Mouse (Mus musculus) ES-E14 (cell line): ENCODE results near the gene Cox10. TPM values are rescaled to one million over a fixed set of nuclear protein-coding genes. Genes with fewer than 3 reads are reported as not detected.
"Not testable (repeated sequence)": the region's sequence is repeated elsewhere in the genome, so short reads cannot be mapped to it uniquely, and the experiment has no call there.

ENCODE experiments used
- DNase-seq: peaks from one replicate; pipeline ENCODE4 v3.0.0-alpha.2; 2013; ENCODE audit warnings: low read depth, low spot score
- H3K27ac ChIP-seq: 2 replicates; pipeline ENCODE4 v1.5.1; 2012; ENCODE audit warnings: low read depth, mild to moderate bottlenecking, low read length, moderate library complexity, mixed read lengths; ENCODE audit not compliant: poor library complexity, insufficient read depth, severe bottlenecking
- H3K36me3 ChIP-seq: 2 replicates; pipeline ENCODE4 v1.6.1; 2012; ENCODE audit warnings: mild to moderate bottlenecking, low read length, moderate library complexity, mixed read lengths; ENCODE audit not compliant: control insufficient read depth, poor library complexity, insufficient read depth, severe bottlenecking
- H3K4me1 ChIP-seq, 2 experiments: fragments of 150-350 bp in 1 of 2; sonication (generic) in 1 of 2; 2 replicates each; pipeline ENCODE4 v1.6.1; 2012; ENCODE audit warnings: low read length in 2 of 2, mild to moderate bottlenecking in 1 of 2, mixed read lengths in 1 of 2; ENCODE audit not compliant: control insufficient read depth in 2 of 2, insufficient read depth in 2 of 2, poor library complexity in 1 of 2
- H3K4me3 ChIP-seq, 2 experiments: fragments of 150-350 bp in 1 of 2; sonication (generic) in 1 of 2; 2 replicates each; pipeline ENCODE4 v1.5.1; 2012; ENCODE audit warnings: low read length in 2 of 2, low read depth in 1 of 2, mild to moderate bottlenecking in 1 of 2, mixed read lengths in 1 of 2; ENCODE audit not compliant: insufficient read depth in 1 of 2, poor library complexity in 1 of 2, severe bottlenecking in 1 of 2
- H3K9ac ChIP-seq: 2 replicates; pipeline ENCODE4 v1.6.1; 2012; ENCODE audit warnings: low read depth, mild to moderate bottlenecking, low read length, mixed read lengths; ENCODE audit not compliant: poor library complexity, insufficient read depth, severe bottlenecking
- H3K9me3 ChIP-seq: fragments of 150-350 bp; sonication (generic); 2 replicates; pipeline ENCODE4 v1.6.1; 2012; ENCODE audit warnings: low read depth, mild to moderate bottlenecking, low read length; ENCODE audit not compliant: control insufficient read depth, insufficient read depth
- CHD2 ChIP-seq: IDR thresholded peaks from 2 replicates; pipeline ENCODE4 v1.6.1; 2014; ENCODE audit warnings: mild to moderate bottlenecking, low read depth, low read length, inconsistent platforms
- HCFC1 ChIP-seq: IDR thresholded peaks from 2 replicates; pipeline ENCODE4 v1.6.1; 2012; ENCODE audit warnings: low read length, inconsistent platforms, borderline replicate concordance; ENCODE audit not compliant: insufficient read depth
- MAFK ChIP-seq: IDR thresholded peaks from 2 replicates; pipeline ENCODE4 v1.6.1; 2014; ENCODE audit warnings: mild to moderate bottlenecking, low read depth, low read length, inconsistent platforms; ENCODE audit not compliant: insufficient read depth
- ZC3H11A ChIP-seq: IDR thresholded peaks from 2 replicates; pipeline ENCODE4 v1.6.1; 2012; ENCODE audit warnings: low read depth, mild to moderate bottlenecking, inconsistent platforms, low read length, borderline replicate concordance
- ZNF384 ChIP-seq: IDR thresholded peaks from 2 replicates; pipeline ENCODE4 v1.6.1; 2012; ENCODE audit warnings: low read depth, low read length, inconsistent platforms
- in situ Hi-C, 2 experiments: fragments of 600-800 bp; cut with MboI; formaldehyde crosslinking; loops; one replicate each; pipeline ENCODE4 v1.15.1; 2025; ENCODE audit warnings: low sequenced_read_pairs in 2 of 2, inconsistent platforms in 1 of 2; ENCODE audit not compliant: unreplicated experiment in 2 of 2
- total RNA-seq: library from RNA; depleted of rRNA; stranded (reverse); fragments of 300-350 nt; gene quantifications from 2 replicates; pipeline ENCODE4 v1.2.3, GENCODE M21; 2012; rRNA removed

The Cox10 gene
- total RNA-seq, result 22.9 and 24.8 TPM in 2 replicates

DNA sequence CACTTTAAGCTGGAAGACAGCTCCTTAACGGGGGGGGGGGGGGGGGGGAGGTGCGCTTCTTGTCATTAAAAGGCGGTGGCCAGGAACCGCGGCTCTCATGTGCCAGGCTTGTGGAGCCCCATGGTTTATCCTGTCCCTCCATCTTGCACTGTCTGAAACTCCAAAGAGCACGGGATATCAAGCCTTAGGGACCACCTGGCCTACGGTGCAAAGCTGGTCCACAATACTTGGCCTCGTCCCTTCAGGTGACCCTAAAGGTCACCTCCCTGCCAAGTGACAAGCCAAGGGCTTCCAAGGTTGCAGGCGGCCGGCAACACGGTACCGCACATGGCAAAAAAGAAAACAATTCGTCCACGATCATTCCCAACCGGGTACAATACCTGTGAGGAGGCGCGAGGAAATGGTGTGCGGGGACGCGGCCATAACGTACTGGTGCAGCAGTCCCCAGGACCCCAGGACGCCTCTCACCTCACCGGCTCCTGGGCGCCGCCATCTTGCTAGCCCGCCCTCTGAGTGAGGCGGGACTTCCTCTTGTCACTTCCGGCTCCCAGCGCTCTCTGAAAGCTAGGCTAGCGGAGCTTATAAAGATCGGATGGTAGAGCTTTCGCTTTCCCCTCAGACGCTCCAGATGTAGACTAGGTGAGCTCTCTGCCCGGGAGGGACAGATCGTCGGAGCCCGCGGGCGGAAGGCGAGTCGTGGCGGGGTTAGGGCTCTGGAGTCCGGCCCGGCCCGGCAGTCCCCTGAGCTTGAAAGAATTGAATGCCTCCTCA, at the start of gene Cox10:
Gene Cox10, minus strand, starts transcription at position 513 of the 771 bp plus-strand sequence.
- in situ Hi-C loops, result no loop called here
- H3K36me3 ChIP-seq, result no peaks in the 10 kb centered on the region; the same call in 1 of the 2 replicates
- H3K9ac ChIP-seq, result peak within 1 kb of the TSS; percentile 87
- peak within 1 kb of the TSS; percentile 81 to 84 for H3K4me3 ChIP-seq
- H3K27ac ChIP-seq, result peak within 1 kb of the TSS; percentile 22
- peak; percentile 77 for DNase-seq
- peaks cover 0 to 3% of the 10 kb centered on the region in 2 experiments; a peak in 2 of 4 replicates for H3K4me1 ChIP-seq
- no peaks in the 10 kb centered on the region for H3K9me3 ChIP-seq
- TF ChIP-seq HCFC1, result peak; percentile 72; the same call in 1 of the 2 replicates
- TF ChIP-seq ZC3H11A, result no peak

GRCm38 (mm10) chr11:64128016-64128415, 48.7 kb upstream of the Cox10 start:
- TF ChIP-seq ZNF384 (no peak), MAFK (no peak)
- in situ Hi-C loops, result no loop called here
- DNase-seq, result no peak

DNA sequence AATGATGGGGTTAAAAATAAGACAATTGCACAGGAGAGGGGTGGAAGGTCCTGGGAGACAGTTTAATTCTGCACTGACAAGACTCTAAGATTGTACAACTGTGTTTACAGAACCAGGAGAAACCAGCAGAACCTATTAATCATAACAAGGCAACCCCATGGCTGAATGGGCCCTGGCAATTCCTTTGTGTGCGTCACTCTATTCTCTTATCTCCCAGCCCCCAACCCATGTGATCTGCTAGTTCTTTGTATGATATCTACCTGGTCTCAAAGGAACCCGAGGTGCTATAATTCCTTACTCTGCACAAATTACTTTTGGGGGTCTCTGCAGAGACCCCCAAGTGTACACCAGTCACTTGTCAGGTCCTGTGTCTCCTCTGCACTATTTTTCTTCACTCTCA, 46.2 kb upstream of the Cox10 start:
- no peak for DNase-seq
- Histone ChIP-seq H3K4me3 (no peak overlapping the region), H3K9ac (no peak overlapping the region), H3K27ac (no peak overlapping the region), H3K4me1 (no peaks in the 10 kb centered on the region), H3K9me3 (no peaks in the 10 kb centered on the region), H3K36me3 (no peaks in the 10 kb centered on the region)
- in situ Hi-C loops, result no loop called here
- TF ChIP-seq MAFK, result no peak
- TF ChIP-seq CHD2, result no peak
- TF ChIP-seq ZC3H11A, result no peak
- TF ChIP-seq HCFC1, result no peak
- no peak for TF ChIP-seq ZNF384

More at GRCm38 (mm10) chr11:64128016-64128415, 48.7 kb upstream of the Cox10 start:
- Histone ChIP-seq H3K9me3 (no peaks in the 10 kb centered on the region), H3K9ac (no peak overlapping the region), H3K4me1 (no peaks in the 10 kb centered on the region), H3K4me3 (no peak overlapping the region), H3K27ac (no peak overlapping the region), H3K36me3 (no peaks in the 10 kb centered on the region)

GRCm38 (mm10) chr11:64123174-64123573, 43.9 kb upstream of the Cox10 start:
- H3K9ac ChIP-seq, H3K9me3 ChIP-seq, H3K4me3 ChIP-seq, H3K27ac ChIP-seq, in situ Hi-C loops, H3K4me1 ChIP-seq, DNase-seq, H3K36me3 ChIP-seq: not testable (repeated sequence)

- TF ChIP-seq HCFC1 (no peak), CHD2 (no peak), ZC3H11A (no peak), MAFK (no peak), ZNF384 (no peak)
- no peak overlapping the region for H3K4me3 ChIP-seq
- H3K36me3 ChIP-seq, result no peaks in the 10 kb centered on the region
- DNase-seq, result no peak
- H3K27ac ChIP-seq, result no peak overlapping the region
- peaks cover 2 to 8% of the 10 kb centered on the region in 2 experiments; a peak in 3 of 4 replicates for H3K4me1 ChIP-seq
- no peak overlapping the region for H3K9ac ChIP-seq
- no peaks in the 10 kb centered on the region for H3K9me3 ChIP-seq
- in situ Hi-C loops, result no loop called here
Observed at GRCm38 (mm10) chr11:64116711-64117110, 37.4 kb upstream of the Cox10 start.
